ENCODE assay signal across 8 mouse cellular contexts in genomic region chr6:28949269-28949668, GRCm38 (mm10).
DNase-seq lines count a peak whose midpoint lies in the region; ATAC-seq lines count a peak whose summit lies in the region.

No protein-coding gene starts in this region.

- ATAC-seq in lung, embryonic 16.5 days (ENCODE audit: low read depth) = peak; percentile 54; the same call in 1 of the 2 replicates

- no peak overlapping the region for H3K4me2 ChIP-seq in lung, embryonic 16.5 days (ENCODE audit: low read depth, low read length)

- 18% methylated on average over 12 of the region's 12 CpGs for WGBS in large intestine, adult 2 months
- WGBS in lung, embryonic 16.5 days = 16% methylated on average over 12 of the region's 12 CpGs

- no peak overlapping the region for H3K4me3 ChIP-seq in lung, embryonic 16.5 days (ENCODE audit: low read length)

- H3K4me1 ChIP-seq in lung, embryonic 16.5 days (replicated peaks; ENCODE audit: control insufficient read depth, insufficient read depth, low read length) = no peaks in the 10 kb centered on the region

- no peak overlapping the region for H3K9ac ChIP-seq in lung, embryonic 16.5 days (ENCODE audit: low read length)

- no peaks in the 10 kb centered on the region for H3K27me3 ChIP-seq in lung, embryonic 16.5 days (ENCODE audit: control insufficient read depth, insufficient read depth, low read depth, low read length)

- peak; percentile 45 for DNase-seq in CD4-positive helper T cell, adult 2 months (ENCODE audit: low read depth, low spot score)
- peak; percentile 69 for DNase-seq in adipocyte (ENCODE audit: low spot score)
- DNase-seq in cerebellum, postnatal 4 days (ENCODE audit: low spot score in 2 of 2) = peak; percentile 62 to 77
- DNase-seq in gastrocnemius, postnatal 25 days = peak; percentile 18
- peak; percentile 2 for DNase-seq in large intestine, adult 2 months (ENCODE audit: low read depth, low spot score)
- DNase-seq in right cerebral cortex, adult 2 months (ENCODE audit: low spot score in 2 of 2) = peak; percentile 77 to 84
- DNase-seq in urinary bladder, postnatal 14 days (ENCODE audit: low spot score) = peak; percentile 64

- no peak overlapping the region for H3K27ac ChIP-seq in lung, embryonic 16.5 days (ENCODE audit: low read length)

- H3K9me3 ChIP-seq in lung, embryonic 16.5 days (ENCODE audit: control insufficient read depth, low read length) = no peaks in the 10 kb centered on the region

- H3K36me3 ChIP-seq in lung, embryonic 16.5 days (ENCODE audit: control insufficient read depth, insufficient read depth, low read length) = no peaks in the 10 kb centered on the region

Comparison
In these comparisons a context has a peak if more than half of its experiments do, and no peak if none do; other contexts are left out.
1. DNase-seq: peak in every context shown above with its lines; median percentile 80 in right cerebral cortex, adult 2 months; 70 in cerebellum, postnatal 4 days; 69 in adipocyte; 64 in urinary bladder, postnatal 14 days; 45 in CD4-positive helper T cell, adult 2 months; 18 in gastrocnemius, postnatal 25 days; 2 in large intestine, adult 2 months.